Mouse (Mus musculus) forebrain, embryonic 14.5 days (tissue): Measurements from ENCODE around the gene Espnl. TPM values are rescaled to one million over a fixed set of nuclear protein-coding genes. Genes with fewer than 3 reads are reported as not detected.

Experiments used
- ATAC-seq: fragments of 200-750 bp; cut with Nextera tagmentation; 2 replicates; pipeline ENCODE4 v1.8.0; 2017; ENCODE audit warnings: mild to moderate bottlenecking, moderate library complexity
- DNase-seq: peaks from one replicate; pipeline ENCODE4 v3.0.0-alpha.2; 2015; ENCODE audit warnings: low spot score
- H3K27ac ChIP-seq: fragments of 300-500 bp; sonication (generic); 2 replicates; pipeline ENCODE4 v1.5.1; 2014; ENCODE audit warnings: low read depth, mild to moderate bottlenecking, control low read depth, low read length, moderate library complexity
- H3K27me3 ChIP-seq: fragments of 300-500 bp; sonication (generic); replicated peaks from 2 replicates; pipeline ENCODE4 v1.6.1; 2014; ENCODE audit warnings: low read length, control low read depth, mixed read lengths; ENCODE audit not compliant: control insufficient read depth, insufficient read depth
- H3K36me3 ChIP-seq: fragments of 300-500 bp; sonication (generic); 2 replicates; pipeline ENCODE4 v1.6.1; 2014; ENCODE audit warnings: low read length, control low read depth; ENCODE audit not compliant: control insufficient read depth, insufficient read depth
- H3K4me1 ChIP-seq: fragments of 300-500 bp; sonication (generic); 2 replicates; pipeline ENCODE4 v1.6.1; 2014; ENCODE audit warnings: antibody characterized with exemption, low read length, control low read depth; ENCODE audit not compliant: control insufficient read depth, insufficient read depth
- H3K4me2 ChIP-seq: fragments of 300-500 bp; sonication (generic); 2 replicates; pipeline ENCODE4 v1.6.1; 2014; ENCODE audit warnings: mild to moderate bottlenecking, control low read depth, low read length
- H3K4me3 ChIP-seq: fragments of 300-500 bp; sonication (generic); 2 replicates; pipeline ENCODE4 v1.5.1; 2014; ENCODE audit warnings: low read depth, low read length, control low read depth
- H3K9ac ChIP-seq: fragments of 300-500 bp; sonication (generic); 2 replicates; pipeline ENCODE4 v1.6.1; 2014; ENCODE audit warnings: mild to moderate bottlenecking, low read length, control low read depth, moderate library complexity
- H3K9me3 ChIP-seq: fragments of 300-500 bp; sonication (generic); replicated peaks from 2 replicates; pipeline ENCODE4 v1.6.1; 2016; ENCODE audit warnings: low read length, control low read depth, mixed read lengths; ENCODE audit not compliant: control insufficient read depth
- WGBS: fragments of 180-500 bp; shearing (Covaris S2); extraction: QIAGEN DNeasy Blood & Tissue Kit; methylation state at CpG from one replicate; pipeline ENCODE4 v1.1.7; 2014; 5-methylcytosine and 5-hydroxymethylcytosine counted together
- polyA plus RNA-seq: library from polyadenylated mRNA; unstranded; fragments of >200 nt; fragmentation: Nextera tagmentation; extraction: Ambion mirVana; gene quantifications from 2 replicates; pipeline ENCODE4 v1.2.1, GENCODE M21; 2014

Espnl gene
- 0.08 and 0.09 TPM in 2 replicates for polyA plus RNA-seq

GRCm38 (mm10) chr1:91321760-91322438, at the start of gene Espnl:
TSS of gene Espnl (plus strand) at chr1:91322075.
- no peaks in the 10 kb centered on the region for H3K36me3 ChIP-seq
- no peak within 1 kb of the TSS for H3K27ac ChIP-seq
- ATAC-seq (no peak), DNase-seq (no peak)
- H3K4me2 ChIP-seq, result no peak within 1 kb of the TSS
- no peak within 1 kb of the TSS for H3K9ac ChIP-seq
- H3K4me3 ChIP-seq, result no peak within 1 kb of the TSS
- H3K4me1 ChIP-seq, result no peaks in the 10 kb centered on the region
- WGBS, result 80% methylated on average over 19 of the region's 19 CpGs
- H3K27me3 ChIP-seq, result no peaks in the 10 kb centered on the region
- no peaks in the 10 kb centered on the region for H3K9me3 ChIP-seq

GRCm38 (mm10) chr1:91272260-91272659, 49.6 kb upstream of the Espnl start:
- ATAC-seq (no peak), DNase-seq (no peak)
- WGBS, result 91% methylated on average over 2 of the region's 2 CpGs

GRCm38 (mm10) chr1:91276581-91276980, 45.3 kb upstream of the Espnl start:
- no peak overlapping the region for H3K9ac ChIP-seq
- DNase-seq (no peak), ATAC-seq (no peak)
- no peak overlapping the region for H3K4me2 ChIP-seq
- H3K4me3 ChIP-seq, result no peak overlapping the region
- H3K27me3 ChIP-seq, result no peaks in the 10 kb centered on the region
- 95% methylated on average over 4 of the region's 4 CpGs for WGBS
- H3K36me3 ChIP-seq, result peaks cover 48% of the 10 kb centered on the region
- H3K4me1 ChIP-seq, result no peaks in the 10 kb centered on the region
- no peak overlapping the region for H3K27ac ChIP-seq
- no peaks in the 10 kb centered on the region for H3K9me3 ChIP-seq

More at GRCm38 (mm10) chr1:91272260-91272659, 49.6 kb upstream of the Espnl start:
- Histone ChIP-seq H3K4me2 (no peak overlapping the region), H3K27me3 (no peaks in the 10 kb centered on the region), H3K9me3 (no peaks in the 10 kb centered on the region), H3K9ac (no peak overlapping the region), H3K4me1 (no peaks in the 10 kb centered on the region), H3K4me3 (no peak overlapping the region), H3K27ac (no peak overlapping the region), H3K36me3 (peaks cover 19% of the 10 kb centered on the region)

- H3K9me3 ChIP-seq, result no peaks in the 10 kb centered on the region
- no peak overlapping the region for H3K4me2 ChIP-seq
- H3K4me1 ChIP-seq, result no peaks in the 10 kb centered on the region
- no peak overlapping the region for H3K4me3 ChIP-seq
- H3K27ac ChIP-seq, result no peak overlapping the region
- DNase-seq, result no peak
- ATAC-seq, result no peak
- WGBS, result 91% methylated on average over 2 of the region's 2 CpGs
- no peaks in the 10 kb centered on the region for H3K27me3 ChIP-seq
- no peak overlapping the region for H3K9ac ChIP-seq
- H3K36me3 ChIP-seq, result peaks cover 53% of the 10 kb centered on the region
Measured at GRCm38 (mm10) chr1:91277480-91277879, 44.4 kb upstream of the Espnl start.

GRCm38 (mm10) chr1:91278410-91279119, 43.3 kb upstream of the Espnl start:
- WGBS, result 97% methylated on average over 3 of the region's 3 CpGs
- Histone ChIP-seq H3K4me3 (no peak overlapping the region), H3K27ac (no peak overlapping the region), H3K36me3 (peaks cover 60% of the 10 kb centered on the region), H3K27me3 (no peaks in the 10 kb centered on the region), H3K4me2 (no peak overlapping the region), H3K9me3 (no peaks in the 10 kb centered on the region), H3K9ac (no peak overlapping the region), H3K4me1 (no peaks in the 10 kb centered on the region)
- DNase-seq (no peak), ATAC-seq (no peak)

GRCm38 (mm10) chr1:91279126-91279525, 42.7 kb upstream of the Espnl start:
- H3K9me3 ChIP-seq, result no peaks in the 10 kb centered on the region
- H3K4me1 ChIP-seq, result no peaks in the 10 kb centered on the region
- no peak overlapping the region for H3K27ac ChIP-seq
- no peak overlapping the region for H3K4me3 ChIP-seq
- no peaks in the 10 kb centered on the region for H3K27me3 ChIP-seq
- WGBS, result 85% methylated on average over 1 of the region's 1 CpGs
- no peak overlapping the region for H3K9ac ChIP-seq
- H3K4me2 ChIP-seq, result no peak overlapping the region
- ATAC-seq, result no peak
- DNase-seq, result no peak
- H3K36me3 ChIP-seq, result peaks cover 60% of the 10 kb centered on the region

- Histone ChIP-seq H3K27ac (no peak overlapping the region), H3K9ac (no peak overlapping the region), H3K27me3 (no peaks in the 10 kb centered on the region), H3K36me3 (peaks cover 66% of the 10 kb centered on the region), H3K4me1 (no peaks in the 10 kb centered on the region), H3K9me3 (no peaks in the 10 kb centered on the region), H3K4me2 (no peak overlapping the region), H3K4me3 (no peak overlapping the region)
- 89% methylated on average over 1 of the region's 1 CpGs for WGBS
- ATAC-seq (no peak), DNase-seq (no peak)
Measured at GRCm38 (mm10) chr1:91282582-91282981, 39.3 kb upstream of the Espnl start.

- Histone ChIP-seq H3K36me3 (peaks cover 44% of the 10 kb centered on the region), H3K4me1 (no peaks in the 10 kb centered on the region), H3K9ac (no peak overlapping the region), H3K27ac (no peak overlapping the region), H3K9me3 (no peaks in the 10 kb centered on the region), H3K4me2 (no peak overlapping the region), H3K4me3 (no peak overlapping the region), H3K27me3 (no peaks in the 10 kb centered on the region)
- ATAC-seq, result no peak
- 96% methylated on average over 1 of the region's 1 CpGs for WGBS
- DNase-seq, result no peak
Measured at GRCm38 (mm10) chr1:91289375-91289774, 32.5 kb upstream of the Espnl start.
